17 mouse cellular contexts compared by ENCODE assay signal in genomic region chr16:5455352-5455965, GRCm38 (mm10).
DNase-seq lines count a peak whose midpoint lies in the region; ATAC-seq and TF ChIP-seq lines count a peak whose summit lies in the region.
"Had no signal": no experiment of that assay in that cellular context is flagged by ENCODE, and none has a peak within 500 bp of the region (broad histone marks: within the 10 kb centered on the region; RNA-seq: fewer than 3 reads in every experiment).

No protein-coding gene starts in this region.

- H3K9ac ChIP-seq in forebrain, embryonic 12.5 days, result no peak overlapping the region
- H3K9ac ChIP-seq in forebrain, embryonic 16.5 days (replicated peaks; ENCODE audit: low read depth, low read length), result no peak overlapping the region
- no peak overlapping the region for H3K9ac ChIP-seq in neural tube, embryonic 15.5 days (replicated peaks)
- no peak overlapping the region for H3K9ac ChIP-seq in midbrain, embryonic 11.5 days (ENCODE audit: low read length)
- H3K9ac ChIP-seq in stomach, postnatal 0 days (ENCODE audit: low read length), result no peak overlapping the region
- H3K9ac ChIP-seq: embryonic facial prominence, embryonic 15.5 days; liver, embryonic 13.5 days had no signal

- TF ChIP-seq CTCF in stomach, postnatal 0 days (IDR thresholded peaks at IDR 0.05; ENCODE audit: low read depth), result no peak

- peaks cover 27% of the 10 kb centered on the region for H3K4me1 ChIP-seq in forebrain, embryonic 12.5 days
- H3K4me1 ChIP-seq in forebrain, embryonic 16.5 days (replicated peaks; ENCODE audit: control insufficient read depth, insufficient read depth, low read length), result peaks cover 4% of the 10 kb centered on the region; the same call in 1 of the 2 replicates
- peaks cover 6% of the 10 kb centered on the region; the same call in 1 of the 2 replicates for H3K4me1 ChIP-seq in neural tube, embryonic 15.5 days
- peaks cover 24% of the 10 kb centered on the region for H3K4me1 ChIP-seq in midbrain, embryonic 11.5 days (ENCODE audit: control insufficient read depth, insufficient read depth, low read length)
- H3K4me1 ChIP-seq in stomach, postnatal 0 days (replicated peaks; ENCODE audit: control insufficient read depth, insufficient read depth), result no peaks in the 10 kb centered on the region
- H3K4me1 ChIP-seq: embryonic facial prominence, embryonic 15.5 days; liver, embryonic 13.5 days had no signal

- peak; percentile 18 for DNase-seq in neural tube, embryonic 10.5 days (ENCODE audit: extremely low spot score, low spot score)
- DNase-seq in midbrain, embryonic 11.5 days (ENCODE audit: low spot score, missing footprints), result peak; percentile 92
- no peak for DNase-seq in urinary bladder, postnatal 10 days (ENCODE audit: low spot score)
- no peak for DNase-seq in stomach, postnatal 0 days (ENCODE audit: low spot score)
- DNase-seq in frontal cortex, postnatal 10 days (ENCODE audit: low spot score in 2 of 2), result no peak
- DNase-seq: cerebellum, adult 9-11 months; heart, adult 11 months; kidney, postnatal 14 days; liver, embryonic 13.5 days; lung, postnatal 10 days; right cerebral cortex, postnatal 4 days; thymus, postnatal 14 days had no signal

- no peak for ATAC-seq in forebrain, embryonic 12.5 days (ENCODE audit: low FRiP score)
- no peak for ATAC-seq in forebrain, embryonic 16.5 days
- no peak for ATAC-seq in neural tube, embryonic 15.5 days (ENCODE audit: low FRiP score)
- peak; percentile 78 for ATAC-seq in midbrain, embryonic 11.5 days (ENCODE audit: low FRiP score)
- ATAC-seq in stomach, postnatal 0 days (ENCODE audit: low FRiP score, low TSS enrichment), result no peak
- ATAC-seq: intestine, embryonic 16.5 days had no signal

- H3K27ac ChIP-seq in forebrain, embryonic 12.5 days, result 0 out of 2 replicates have a peak overlapping the region, but pooled peaks have one; percentile 13
- H3K27ac ChIP-seq in forebrain, embryonic 16.5 days (ENCODE audit: low read length), result no peak overlapping the region
- no peak overlapping the region for H3K27ac ChIP-seq in neural tube, embryonic 15.5 days (replicated peaks)
- peak overlapping the region; percentile 37 for H3K27ac ChIP-seq in midbrain, embryonic 11.5 days (ENCODE audit: low read depth, low read length)
- no peak overlapping the region for H3K27ac ChIP-seq in stomach, postnatal 0 days (replicated peaks)
- H3K27ac ChIP-seq: embryonic facial prominence, embryonic 15.5 days; liver, embryonic 13.5 days had no signal

- no peaks in the 10 kb centered on the region for H3K9me3 ChIP-seq in forebrain, embryonic 12.5 days
- no peaks in the 10 kb centered on the region for H3K9me3 ChIP-seq in forebrain, embryonic 16.5 days (ENCODE audit: control insufficient read depth, low read length)
- no peaks in the 10 kb centered on the region for H3K9me3 ChIP-seq in neural tube, embryonic 15.5 days (replicated peaks)
- no peaks in the 10 kb centered on the region for H3K9me3 ChIP-seq in midbrain, embryonic 11.5 days (ENCODE audit: control insufficient read depth, low read length)
- H3K9me3 ChIP-seq in stomach, postnatal 0 days (ENCODE audit: control insufficient read depth, low read length), result no peaks in the 10 kb centered on the region
- H3K9me3 ChIP-seq: embryonic facial prominence, embryonic 15.5 days; liver, embryonic 13.5 days had no signal

- no peak overlapping the region for H3K4me3 ChIP-seq in forebrain, embryonic 12.5 days (replicated peaks)
- H3K4me3 ChIP-seq in forebrain, embryonic 16.5 days (replicated peaks; ENCODE audit: low read length), result no peak overlapping the region
- H3K4me3 ChIP-seq in neural tube, embryonic 15.5 days (replicated peaks), result no peak overlapping the region
- no peak overlapping the region for H3K4me3 ChIP-seq in midbrain, embryonic 11.5 days (ENCODE audit: low read depth, low read length)
- no peak overlapping the region for H3K4me3 ChIP-seq in stomach, postnatal 0 days (ENCODE audit: low read depth, low read length)
- H3K4me3 ChIP-seq: embryonic facial prominence, embryonic 15.5 days; liver, embryonic 13.5 days had no signal

- 2% methylated on average over 5 of the region's 5 CpGs for WGBS in forebrain, embryonic 12.5 days
- 4% methylated on average over 5 of the region's 5 CpGs for WGBS in forebrain, embryonic 16.5 days
- WGBS in neural tube, embryonic 15.5 days, result 7% methylated on average over 5 of the region's 5 CpGs
- WGBS in midbrain, embryonic 11.5 days, result 3% methylated on average over 5 of the region's 5 CpGs
- 22% methylated on average over 5 of the region's 5 CpGs for WGBS in stomach, postnatal 0 days

- H3K27me3 ChIP-seq in forebrain, embryonic 12.5 days, result peaks cover 22% of the 10 kb centered on the region
- 0 out of 2 replicates have a peak, but pooled peaks cover 3% of the 10 kb centered on the region for H3K27me3 ChIP-seq in forebrain, embryonic 16.5 days (replicated peaks; ENCODE audit: control insufficient read depth, insufficient read depth, low read length)
- H3K27me3 ChIP-seq in neural tube, embryonic 15.5 days (replicated peaks), result no peaks in the 10 kb centered on the region
- H3K27me3 ChIP-seq in midbrain, embryonic 11.5 days (ENCODE audit: control insufficient read depth, insufficient read depth, low read length), result peaks cover 14% of the 10 kb centered on the region; the same call in 1 of the 2 replicates
- H3K27me3 ChIP-seq in stomach, postnatal 0 days (ENCODE audit: control insufficient read depth, insufficient read depth, low read length), result no peaks in the 10 kb centered on the region
- H3K27me3 ChIP-seq: embryonic facial prominence, embryonic 15.5 days; liver, embryonic 13.5 days had no signal

- no peaks in the 10 kb centered on the region for H3K36me3 ChIP-seq in forebrain, embryonic 12.5 days (replicated peaks)
- H3K36me3 ChIP-seq in forebrain, embryonic 16.5 days (ENCODE audit: control insufficient read depth, insufficient read depth), result no peaks in the 10 kb centered on the region
- H3K36me3 ChIP-seq in neural tube, embryonic 15.5 days, result no peaks in the 10 kb centered on the region
- no peaks in the 10 kb centered on the region for H3K36me3 ChIP-seq in midbrain, embryonic 11.5 days (ENCODE audit: control insufficient read depth, insufficient read depth, low read length)
- no peaks in the 10 kb centered on the region for H3K36me3 ChIP-seq in stomach, postnatal 0 days (ENCODE audit: control insufficient read depth, insufficient read depth, low read length)
- H3K36me3 ChIP-seq: embryonic facial prominence, embryonic 15.5 days; liver, embryonic 13.5 days had no signal

- no peak overlapping the region for H3K4me2 ChIP-seq in forebrain, embryonic 12.5 days
- no peak overlapping the region for H3K4me2 ChIP-seq in forebrain, embryonic 16.5 days (ENCODE audit: low read length)
- H3K4me2 ChIP-seq in neural tube, embryonic 15.5 days, result no peak overlapping the region
- H3K4me2 ChIP-seq in midbrain, embryonic 11.5 days, result no peak overlapping the region
- no peak overlapping the region for H3K4me2 ChIP-seq in stomach, postnatal 0 days (replicated peaks; ENCODE audit: low read depth)
- H3K4me2 ChIP-seq: embryonic facial prominence, embryonic 15.5 days; liver, embryonic 13.5 days had no signal

- no peak for TF ChIP-seq EP300 in stomach, postnatal 0 days (optimal IDR thresholded peaks at IDR 0.05)

Comparison
In these comparisons a context has a peak if more than half of its experiments do, and no peak if none do; other contexts are left out.
1. H3K27ac ChIP-seq: peak in forebrain, embryonic 12.5 days (single experiment) and midbrain, embryonic 11.5 days (single experiment); none in forebrain, embryonic 16.5 days (single experiment), neural tube, embryonic 15.5 days (single experiment) and stomach, postnatal 0 days (single experiment).
2. DNase-seq: peak in neural tube, embryonic 10.5 days (single experiment) and midbrain, embryonic 11.5 days (single experiment); none in urinary bladder, postnatal 10 days (single experiment), stomach, postnatal 0 days (single experiment) and frontal cortex, postnatal 10 days (0 of 2).